Mouse (Mus musculus) adrenal gland, adult 18-20 months (tissue): ENCODE results near the gene Tpst1. TPM values are rescaled to one million over a fixed set of nuclear protein-coding genes. Genes with fewer than 3 reads are reported as not detected.

Source experiments
- DNase-seq, 2 experiments: peaks; one replicate each; pipeline ENCODE4 v3.0.0; 2021 to 2022; ENCODE audit warnings: low spot score in 2 of 2
- total RNA-seq, 2 experiments: library from RNA; stranded (reverse); gene quantifications; 1 replicate in 1 of 2; 2 replicates in 1 of 2; pipeline ENCODE4 v1.2.3; 2021

Tpst1 gene
- total RNA-seq, 2 experiments from 2014 or later = 27.2 to 28.8 TPM

GRCm38 (mm10) chr5:130136597-130136996 is 63.5 kb downstream of the Tpst1 start:
- no peak for DNase-seq

GRCm38 (mm10) chr5:130139393-130139792 is 66.3 kb downstream of the Tpst1 start:
- peak; percentile 85 to 89 for DNase-seq

- DNase-seq = no peak
Observed at GRCm38 (mm10) chr5:130141138-130141537, 68.0 kb downstream of the Tpst1 start.

GRCm38 (mm10) chr5:130142041-130142440 is 68.9 kb downstream of the Tpst1 start:
- no peak for DNase-seq

- peak in 1 of 2 experiments; percentile 28 for DNase-seq
Observed at GRCm38 (mm10) chr5:130143101-130143500, 70.0 kb downstream of the Tpst1 start.

GRCm38 (mm10) chr5:130143977-130144333 is 70.8 kb downstream of the Tpst1 start:
- peak in 1 of 2 experiments; percentile 75 for DNase-seq

GRCm38 (mm10) chr5:130144334-130145312 is 71.5 kb downstream of the Tpst1 start, which contains the start of gene Kctd7:
Gene Kctd7, plus strand, starts transcription at chr5:130144861.
- DNase-seq = peak; percentile 87 to 88

- DNase-seq = peak in 1 of 2 experiments; percentile 24
Observed at GRCm38 (mm10) chr5:130145961-130146360, 72.8 kb downstream of the Tpst1 start.

- DNase-seq = no peak
Observed at GRCm38 (mm10) chr5:130149726-130150310, 76.7 kb downstream of the Tpst1 start.

GRCm38 (mm10) chr5:130154286-130154685 is 81.2 kb downstream of the Tpst1 start:
- DNase-seq = no peak

- DNase-seq = no peak
Observed at GRCm38 (mm10) chr5:130158545-130158944, 85.4 kb downstream of the Tpst1 start.

GRCm38 (mm10) chr5:130159761-130160201 is 86.7 kb downstream of the Tpst1 start:
- no peak for DNase-seq

GRCm38 (mm10) chr5:130163670-130164069 is 90.5 kb downstream of the Tpst1 start:
- peak; percentile 83 to 84 for DNase-seq

- DNase-seq = no peak
Observed at GRCm38 (mm10) chr5:130165213-130165612, 92.1 kb downstream of the Tpst1 start.

GRCm38 (mm10) chr5:130169109-130169508 is 96.0 kb downstream of the Tpst1 start:
- DNase-seq = no peak

- DNase-seq = no peak
Observed at GRCm38 (mm10) chr5:130170666-130171422, 97.7 kb downstream of the Tpst1 start.

- peak; percentile 93 to 94 for DNase-seq
Observed at GRCm38 (mm10) chr5:130171423-130171954, 98.4 kb downstream of the Tpst1 start, which contains the start of gene Rabgef1. Gene Rabgef1, plus strand, starts transcription at chr5:130171798.

GRCm38 (mm10) chr5:130171956-130172601 is 99.0 kb downstream of the Tpst1 start:
- peak in 1 of 2 experiments; percentile 63 for DNase-seq

- no peak for DNase-seq
Observed at GRCm38 (mm10) chr5:130173012-130173411, 99.9 kb downstream of the Tpst1 start.

- DNase-seq = no peak
Observed at GRCm38 (mm10) chr5:130177871-130178270, 104.7 kb downstream of the Tpst1 start.
